Mouse (Mus musculus): ENCODE measurements at regions not wholly inside any gene's neighbourhood (a gene's known extent, or its start where the extent isn't known, plus 50 kb on each side); places are given as distances from the start of the nearest gene placed in this dataset.

- no peak for DNase-seq (ENCODE audit: extremely low spot score, low read depth, low spot score)
Observed at GRCm38 (mm10) chr13:57365096-57365495, 469.3 kb upstream of the Trpc7 start.

- DNase-seq (ENCODE audit: extremely low spot score, low read depth, low spot score): no peak
Observed at GRCm38 (mm10) chr13:57364396-57364795, 468.6 kb upstream of the Trpc7 start.

GRCm38 (mm10) chr13:57362563-57362962, 466.8 kb upstream of the Trpc7 start:
- DNase-seq (ENCODE audit: extremely low spot score, low read depth, low spot score): no peak

GRCm38 (mm10) chr13:57361286-57361685, 465.5 kb upstream of the Trpc7 start:
- no peak for DNase-seq (ENCODE audit: extremely low spot score, low read depth, low spot score)

GRCm38 (mm10) chr13:57354606-57355005, 458.8 kb upstream of the Trpc7 start:
- no peak for DNase-seq (ENCODE audit: extremely low spot score, low read depth, low spot score)

GRCm38 (mm10) chr13:57353976-57354375, 458.2 kb upstream of the Trpc7 start:
- DNase-seq (ENCODE audit: extremely low spot score, low read depth, low spot score): no peak

- no peak for DNase-seq (ENCODE audit: extremely low spot score, low read depth, low spot score)
Observed at GRCm38 (mm10) chr13:57350828-57351227, 455.0 kb upstream of the Trpc7 start.

GRCm38 (mm10) chr13:57338676-57339075, 442.9 kb upstream of the Trpc7 start:
- no peak for DNase-seq (ENCODE audit: extremely low spot score, low read depth, low spot score)

- no peak for DNase-seq (ENCODE audit: extremely low spot score, low read depth, low spot score)
Observed at GRCm38 (mm10) chr13:57336596-57336995, 440.8 kb upstream of the Trpc7 start.

- DNase-seq (ENCODE audit: extremely low spot score, low read depth, low spot score): no peak
Observed at GRCm38 (mm10) chr13:57332976-57333375, 437.2 kb upstream of the Trpc7 start.

- no peak for DNase-seq (ENCODE audit: extremely low spot score, low read depth, low spot score)
Observed at GRCm38 (mm10) chr13:57331868-57332267, 436.1 kb upstream of the Trpc7 start.

- no peak for DNase-seq (ENCODE audit: extremely low spot score, low read depth, low spot score)
Observed at GRCm38 (mm10) chr13:57325306-57325925, 429.6 kb upstream of the Trpc7 start.

- DNase-seq (ENCODE audit: extremely low spot score, low read depth, low spot score): no peak
Observed at GRCm38 (mm10) chr13:57316211-57317005, 420.6 kb upstream of the Trpc7 start.

GRCm38 (mm10) chr13:57314512-57314911, 418.7 kb upstream of the Trpc7 start:
- no peak for DNase-seq (ENCODE audit: extremely low spot score, low read depth, low spot score)

- no peak for DNase-seq (ENCODE audit: extremely low spot score, low read depth, low spot score)
Observed at GRCm38 (mm10) chr13:57313731-57314130, 417.9 kb upstream of the Trpc7 start.

GRCm38 (mm10) chr13:57311235-57311634, 415.4 kb upstream of the Trpc7 start:
- no peak for DNase-seq (ENCODE audit: extremely low spot score, low read depth, low spot score)

GRCm38 (mm10) chr13:57309618-57310017, 413.8 kb upstream of the Trpc7 start:
- DNase-seq (ENCODE audit: extremely low spot score, low read depth, low spot score): no peak

GRCm38 (mm10) chr13:57307971-57308903, 412.4 kb upstream of the Trpc7 start:
- no peak for DNase-seq (ENCODE audit: extremely low spot score, low read depth, low spot score)

GRCm38 (mm10) chr13:57305586-57305985, 409.8 kb upstream of the Trpc7 start:
- no peak for DNase-seq (ENCODE audit: extremely low spot score, low read depth, low spot score)

- DNase-seq (ENCODE audit: extremely low spot score, low read depth, low spot score): no peak
Observed at GRCm38 (mm10) chr13:57303805-57304204, 408.0 kb upstream of the Trpc7 start.

GRCm38 (mm10) chr13:57291737-57292490, 396.1 kb upstream of the Trpc7 start:
- DNase-seq (ENCODE audit: extremely low spot score, low read depth, low spot score): no peak

Data from hindlimb bud, embryonic 11.5 days (tissue).